Comparison of ENCODE assay signal across 9 mouse cellular contexts in the genomic region with DNA sequence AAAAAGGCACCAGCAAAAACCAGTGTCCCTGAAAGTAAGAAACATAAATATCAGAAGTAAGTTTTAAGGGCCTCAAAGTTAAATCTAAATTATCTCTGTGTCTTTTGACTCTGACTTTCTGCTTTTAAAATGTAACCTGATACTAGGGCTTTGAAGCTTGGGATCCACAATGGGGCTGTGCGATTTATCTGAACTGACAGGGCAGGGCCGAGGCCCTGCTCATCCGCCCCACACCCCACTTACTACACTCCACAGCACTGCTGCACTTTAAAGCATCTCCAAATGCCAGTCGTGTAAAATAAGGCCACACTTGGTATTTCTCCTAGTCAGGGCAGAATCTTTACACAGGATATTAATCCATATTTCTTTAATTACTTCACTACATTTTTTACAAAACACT.
DNase-seq lines count a peak whose midpoint lies in the region; ATAC-seq and TF ChIP-seq lines count a peak whose summit lies in the region.
"Had no signal": no experiment of that assay in that cellular context is flagged by ENCODE, and none has a peak within 500 bp of the region (broad histone marks: within the 10 kb centered on the region; RNA-seq: fewer than 3 reads in every experiment).

No protein-coding gene starts in this region.

- H3K9ac ChIP-seq in hindbrain, postnatal 0 days (replicated peaks; ENCODE audit: low read length): no peak overlapping the region

- H3K27ac ChIP-seq in hindbrain, embryonic 10.5 days: peak overlapping the region; percentile 79
- no peak overlapping the region for H3K27ac ChIP-seq in hindbrain, postnatal 0 days
- H3K27ac ChIP-seq in embryonic fibroblast, embryonic 13.5 days (ENCODE audit: insufficient read depth, low read length): peak overlapping the region; percentile 21

- WGBS in hindbrain, embryonic 10.5 days: 1% methylated on average over 4 of the region's 4 CpGs
- 18% methylated on average over 4 of the region's 4 CpGs for WGBS in hindbrain, postnatal 0 days

- no peak for TF ChIP-seq POLR2A in embryonic fibroblast, embryonic 13.5 days (IDR thresholded peaks at IDR 0.05; ENCODE audit: low read depth, low read length)

- H3K4me3 ChIP-seq in hindbrain, embryonic 10.5 days: peak overlapping the region; percentile 33; the same call in 1 of the 2 replicates
- no peak overlapping the region for H3K4me3 ChIP-seq in hindbrain, postnatal 0 days (ENCODE audit: low read length)
- H3K4me3 ChIP-seq in embryonic fibroblast, embryonic 13.5 days (ENCODE audit: insufficient read depth, low read length): no peak overlapping the region

- peaks cover 41% of the 10 kb centered on the region for H3K4me1 ChIP-seq in hindbrain, embryonic 10.5 days (replicated peaks)
- peaks cover 13% of the 10 kb centered on the region; the same call in 1 of the 2 replicates for H3K4me1 ChIP-seq in hindbrain, postnatal 0 days (ENCODE audit: insufficient read depth, low read length)
- H3K4me1 ChIP-seq in embryonic fibroblast, embryonic 13.5 days (ENCODE audit: control insufficient read depth, insufficient read depth, low read length): peaks cover 29% of the 10 kb centered on the region

- no peaks in the 10 kb centered on the region for H3K27me3 ChIP-seq in hindbrain, embryonic 10.5 days (ENCODE audit: insufficient read depth, poor library complexity, severe bottlenecking)
- no peaks in the 10 kb centered on the region for H3K27me3 ChIP-seq in hindbrain, postnatal 0 days (ENCODE audit: insufficient read depth, low read length)

- H3K36me3 ChIP-seq in hindbrain, embryonic 10.5 days: no peaks in the 10 kb centered on the region
- H3K36me3 ChIP-seq in hindbrain, postnatal 0 days (ENCODE audit: insufficient read depth, low read length): no peaks in the 10 kb centered on the region
- H3K36me3 ChIP-seq: G1E had no signal

- DNase-seq in hindbrain, embryonic 10.5 days (ENCODE audit: low spot score): peak; percentile 20
- no peak for DNase-seq in hindbrain, postnatal 0 days (ENCODE audit: low spot score)
- DNase-seq in 3T3-L1 (ENCODE audit: low read depth, low spot score): peak; percentile 35
- peak; percentile 56 for DNase-seq in Muller cell, postnatal 12 days (ENCODE audit: inconsistent ontology term)
- DNase-seq in urinary bladder, adult 18-20 months (ENCODE audit: low spot score in 2 of 2): no peak
- DNase-seq: kidney, postnatal 25 days had no signal

- no peak overlapping the region for H3K4me2 ChIP-seq in hindbrain, postnatal 0 days (ENCODE audit: low read depth, low read length)

- no peak for TF ChIP-seq CTCF in hindbrain, postnatal 0 days (IDR thresholded peaks at IDR 0.05; ENCODE audit: low read depth)
- no peak for TF ChIP-seq CTCF in embryonic fibroblast, embryonic 13.5 days (IDR thresholded peaks at IDR 0.05; ENCODE audit: borderline replicate concordance, insufficient read depth, low read length)

- no peaks in the 10 kb centered on the region for H3K9me3 ChIP-seq in hindbrain, embryonic 10.5 days
- H3K9me3 ChIP-seq in hindbrain, postnatal 0 days (ENCODE audit: low read length): no peaks in the 10 kb centered on the region
- H3K9me3 ChIP-seq: G1E had no signal

- no peak for ATAC-seq in hindbrain, postnatal 0 days
- ATAC-seq in megakaryocyte progenitor cell, adult 5-6 weeks (replicated peaks; ENCODE audit: poor library complexity): no peak

Comparison
In these comparisons a context has a peak if more than half of its experiments do, and no peak if none do; other contexts are left out.
1. DNase-seq: peak in hindbrain, embryonic 10.5 days (single experiment), 3T3-L1 (single experiment) and Muller cell, postnatal 12 days (single experiment); none in hindbrain, postnatal 0 days (single experiment) and urinary bladder, adult 18-20 months (0 of 2).